Mouse (Mus musculus): Measurements from ENCODE around the gene Nufip2.

GRCm38 (mm10) chr11:77770346-77770745, 84.4 kb downstream of the Nufip2 start:
- no peak for TF ChIP-seq CTCF (IDR thresholded peaks at IDR 0.05; ENCODE audit: low read depth, low read length)
- no peak for TF ChIP-seq POLR2A (IDR thresholded peaks at IDR 0.05; ENCODE audit: borderline replicate concordance, low read depth, low read length)
